Comparison of ENCODE assay signal across 17 mouse cellular contexts in the genomic region with DNA sequence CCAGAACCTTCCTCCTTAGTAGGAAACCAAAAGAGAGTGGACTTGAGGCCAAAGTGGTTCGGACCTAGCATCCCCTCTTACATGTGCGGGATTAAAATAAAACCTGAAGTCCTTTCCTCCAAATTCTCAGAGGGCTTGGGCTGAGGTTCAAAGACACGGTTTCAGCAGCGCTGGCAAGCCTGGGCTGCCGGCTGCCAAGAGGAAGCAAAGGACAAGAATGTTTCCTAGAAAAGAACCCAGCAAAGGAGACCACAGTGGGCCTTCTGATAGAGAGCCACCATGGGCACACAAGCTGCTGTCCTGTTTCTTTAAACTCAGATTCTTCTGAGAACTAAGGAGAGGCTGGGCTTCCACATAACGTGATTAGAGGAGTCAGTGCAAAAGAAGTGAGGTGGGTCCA. TPM values are rescaled to one million over a fixed set of nuclear protein-coding genes. Genes with fewer than 3 reads are reported as not detected.
A peak's percentile ranks its signal among the peaks of the same experiment; 100 is the strongest.
DNase-seq lines count a peak whose midpoint lies in the region; ATAC-seq and TF ChIP-seq lines count a peak whose summit lies in the region.
"Had no signal": no experiment of that assay in that cellular context is flagged by ENCODE, and none has a peak within 500 bp of the region (broad histone marks: within the 10 kb centered on the region; RNA-seq: fewer than 3 reads in every experiment).

No protein-coding gene starts in this region.

- peaks cover 14% of the 10 kb centered on the region for H3K4me1 ChIP-seq in heart, embryonic 13.5 days
- H3K4me1 ChIP-seq in hindbrain, postnatal 0 days (ENCODE audit: insufficient read depth, low read length): no peaks in the 10 kb centered on the region

- no peak for ATAC-seq in heart, embryonic 13.5 days (ENCODE audit: extremely low read depth, insufficient number of reproducible peaks, low FRiP score, low TSS enrichment)
- ATAC-seq in hindbrain, postnatal 0 days: no peak
- ATAC-seq: activated CD4-positive, CD25-positive, alpha-beta regulatory T cell, adult 4 months; CD4-positive, CD25-positive, alpha-beta regulatory T cell, adult 4 months; forebrain, postnatal 0 days had no signal

- no peak for DNase-seq in heart, adult 8-10 months (ENCODE audit: low spot score)
- DNase-seq in kidney, adult 8-10 months: peak; percentile 48 to 57
- DNase-seq in kidney, postnatal 4 days: no peak
- DNase-seq in adipocyte (ENCODE audit: low spot score): peak; percentile 71
- no peak for DNase-seq in hindbrain, postnatal 0 days (ENCODE audit: low spot score)
- no peak for DNase-seq in urinary bladder, adult 2 months (ENCODE audit: low spot score)
- DNase-seq: cerebellum, adult 9-10 months; forebrain, postnatal 0 days; gastrocnemius, postnatal 14 days; lung, embryonic 14.5 days; thymus, adult 18-20 months had no signal

- H3K4me3 ChIP-seq in heart, embryonic 13.5 days: no peak overlapping the region
- no peak overlapping the region for H3K4me3 ChIP-seq in hindbrain, postnatal 0 days (ENCODE audit: low read length)
- H3K4me3 ChIP-seq: erythroblast, embryonic 14.5 days; layer of hippocampus, adult 2 months; left cerebral cortex, adult 2 months had no signal

- no peaks in the 10 kb centered on the region for H3K36me3 ChIP-seq in heart, embryonic 13.5 days
- H3K36me3 ChIP-seq in hindbrain, postnatal 0 days (ENCODE audit: insufficient read depth, low read length): no peaks in the 10 kb centered on the region

- H3K4me2 ChIP-seq in heart, embryonic 13.5 days: no peak overlapping the region
- no peak overlapping the region for H3K4me2 ChIP-seq in hindbrain, postnatal 0 days (ENCODE audit: low read depth, low read length)
- H3K4me2 ChIP-seq: lung, embryonic 14.5 days had no signal

- H3K9ac ChIP-seq in heart, embryonic 13.5 days: no peak overlapping the region
- no peak overlapping the region for H3K9ac ChIP-seq in hindbrain, postnatal 0 days (replicated peaks; ENCODE audit: low read length)
- H3K9ac ChIP-seq: forebrain, postnatal 0 days; lung, embryonic 14.5 days had no signal

- no peaks in the 10 kb centered on the region for H3K27me3 ChIP-seq in heart, embryonic 13.5 days (replicated peaks)
- H3K27me3 ChIP-seq in hindbrain, postnatal 0 days (ENCODE audit: insufficient read depth, low read length): no peaks in the 10 kb centered on the region

- no peaks in the 10 kb centered on the region for H3K9me3 ChIP-seq in heart, embryonic 13.5 days
- H3K9me3 ChIP-seq in hindbrain, postnatal 0 days (ENCODE audit: low read length): no peaks in the 10 kb centered on the region

- 0 out of 2 replicates have a peak overlapping the region, but pooled peaks have one; percentile 21 for H3K27ac ChIP-seq in heart, embryonic 13.5 days (replicated peaks)
- H3K27ac ChIP-seq in hindbrain, postnatal 0 days: peak overlapping the region; percentile 12; the same call in 1 of the 2 replicates
- H3K27ac ChIP-seq: layer of hippocampus, adult 2 months; left cerebral cortex, adult 2 months had no signal

- WGBS in heart, embryonic 13.5 days: 56% methylated on average over 6 of the region's 6 CpGs
- WGBS in hindbrain, postnatal 0 days: 63% methylated on average over 6 of the region's 6 CpGs

- TF ChIP-seq CTCF in hindbrain, postnatal 0 days (IDR thresholded peaks at IDR 0.05; ENCODE audit: low read depth): no peak

RNA-seq across cellular contexts. Expression of a gene that starts 20.6 kb away (rescaled TPM):
- 101 and 107 TPM in 2 replicates for polyA plus RNA-seq in heart, embryonic 13.5 days (2015; fragmentation: Nextera tagmentation; extraction: Ambion mirVana)
- total RNA-seq in heart, adult 8-10 months (2022): 100 to 1,000 TPM; 125 to 148 (median 138) TPM
- 137 and 159 TPM in 2 replicates for total RNA-seq in hindbrain, postnatal 0 days (2014; rRNA removed)
- 143 and 148 TPM in 2 replicates for polyA plus RNA-seq in hindbrain, postnatal 0 days (2015; fragmentation: Nextera tagmentation; extraction: Ambion mirVana)
- polyA plus RNA-seq in urinary bladder, adult 2 months (2012; rRNA removed): 76.2 and 109 TPM in 2 replicates

RNA-seq across cellular contexts. Expression of a gene that starts 20.7 kb away (rescaled TPM):
- polyA plus RNA-seq in heart, embryonic 13.5 days (2015; fragmentation: Nextera tagmentation; extraction: Ambion mirVana): 8.5 TPM in 2 replicates
- total RNA-seq in heart, adult 8-10 months (2022): 1 to 10 TPM; 3.1 to 3.8 (median 3.3) TPM
- total RNA-seq in hindbrain, postnatal 0 days (2014; rRNA removed): 5.9 and 6.7 TPM in 2 replicates
- 6.6 and 6.9 TPM in 2 replicates for polyA plus RNA-seq in hindbrain, postnatal 0 days (2015; fragmentation: Nextera tagmentation; extraction: Ambion mirVana)
- polyA plus RNA-seq in urinary bladder, adult 2 months (2012; rRNA removed): 8.7 and 9.4 TPM in 2 replicates

Comparison
In these comparisons a context has a peak if more than half of its experiments do, and no peak if none do; other contexts are left out.
1. DNase-seq: peak in kidney, adult 8-10 months (2 of 2) and adipocyte (single experiment); none in heart, adult 8-10 months (single experiment), kidney, postnatal 4 days (0 of 2), hindbrain, postnatal 0 days (single experiment) and urinary bladder, adult 2 months (single experiment).